Mouse (Mus musculus) kidney, postnatal 0 days (tissue): Measurements from ENCODE around the gene Ak9. TPM values are rescaled to one million over a fixed set of nuclear protein-coding genes. Genes with fewer than 3 reads are reported as not detected.

Experiments used
- ATAC-seq: fragments of 200-750 bp; cut with Nextera tagmentation; replicated peaks from 2 replicates; pipeline ENCODE4 v1.8.0; 2017; ENCODE audit warnings: low read depth, moderate number of reproducible peaks, moderate TSS enrichment, moderate library complexity; ENCODE audit not compliant: low FRiP score
- DNase-seq: peaks from one replicate; pipeline ENCODE4 v3.0.0-alpha.2; 2016; ENCODE audit warnings: low spot score
- H3K27ac ChIP-seq: fragments of 300-500 bp; sonication (generic); 2 replicates; pipeline ENCODE4 v1.5.1; 2014; ENCODE audit warnings: mild to moderate bottlenecking
- H3K27me3 ChIP-seq: fragments of 300-500 bp; sonication (generic); 2 replicates; pipeline ENCODE4 v1.6.1; 2014; ENCODE audit warnings: low read length, mixed read lengths; ENCODE audit not compliant: insufficient read depth
- H3K36me3 ChIP-seq: fragments of 300-500 bp; sonication (generic); 2 replicates; pipeline ENCODE4 v1.6.1; 2014; ENCODE audit warnings: low read length, mixed read lengths; ENCODE audit not compliant: insufficient read depth
- H3K4me1 ChIP-seq: fragments of 300-500 bp; sonication (generic); replicated peaks from 2 replicates; pipeline ENCODE4 v1.6.1; 2014; ENCODE audit warnings: antibody characterized with exemption, low read length, mixed read lengths; ENCODE audit not compliant: insufficient read depth
- H3K4me2 ChIP-seq: fragments of 300-500 bp; sonication (generic); 2 replicates; pipeline ENCODE4 v1.6.1; 2014; ENCODE audit warnings: mild to moderate bottlenecking, low read length, moderate library complexity, mixed read lengths
- H3K4me3 ChIP-seq: fragments of 300-500 bp; sonication (generic); replicated peaks from 2 replicates; pipeline ENCODE4 v1.5.1; 2014; ENCODE audit warnings: low read depth, low read length
- H3K9ac ChIP-seq: fragments of 300-500 bp; sonication (generic); 2 replicates; pipeline ENCODE4 v1.6.1; 2014; ENCODE audit warnings: low read depth, low read length
- H3K9me3 ChIP-seq: fragments of 300-500 bp; sonication (generic); replicated peaks from 2 replicates; pipeline ENCODE4 v1.6.1; 2016; ENCODE audit warnings: low read length, inconsistent platforms, mixed read lengths
- CTCF ChIP-seq: IDR thresholded peaks from 2 replicates; pipeline ENCODE4 v1.5.1; 2016; ENCODE audit warnings: antibody characterized with exemption, low read depth, mild to moderate bottlenecking, moderate library complexity
- WGBS: fragments of 180-500 bp; shearing (Covaris S2); extraction: QIAGEN DNeasy Blood & Tissue Kit; methylation state at CpG from one replicate; pipeline ENCODE4 v1.1.7; 2014; 5-methylcytosine and 5-hydroxymethylcytosine counted together
- polyA plus RNA-seq: library from polyadenylated mRNA; unstranded; fragments of >200 nt; fragmentation: Nextera tagmentation; extraction: Ambion mirVana; gene quantifications from 2 replicates; pipeline ENCODE4 v1.2.1, GENCODE M21; 2015

Ak9 gene
- polyA plus RNA-seq, 1 experiment from 2014 or later, result 0.05 TPM

DNA sequence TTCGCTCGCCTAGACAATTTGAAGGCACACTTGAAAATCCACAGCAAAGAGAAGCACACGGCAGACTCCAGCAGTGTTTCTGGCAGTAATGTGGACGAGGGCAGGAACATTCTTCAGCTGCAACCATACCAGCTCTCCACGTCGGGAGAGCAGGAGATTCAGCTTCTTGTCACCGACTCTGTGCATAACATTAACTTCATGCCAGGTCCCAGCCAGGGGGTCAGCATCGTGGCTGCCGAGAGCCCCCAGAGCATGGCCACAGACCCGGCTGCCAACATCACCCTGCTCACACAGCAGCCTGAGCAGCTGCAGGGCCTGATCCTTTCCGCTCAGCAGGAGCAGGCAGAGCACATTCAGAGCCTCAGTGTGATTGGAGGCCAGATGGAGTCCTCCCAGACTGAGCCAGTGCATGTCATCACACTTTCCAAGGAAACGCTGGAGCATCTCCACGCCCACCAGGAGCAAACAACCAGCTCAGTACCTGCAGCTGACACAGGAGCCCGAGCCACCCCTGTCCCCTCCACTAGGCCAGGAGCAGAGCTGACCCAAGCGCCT, 160.7 kb downstream of the Ak9 start:
- DNase-seq (no peak), ATAC-seq (no peak)
- no peak for TF ChIP-seq CTCF
- no peaks in the 10 kb centered on the region for H3K9me3 ChIP-seq
- no peak overlapping the region for H3K27ac ChIP-seq
- H3K4me2 ChIP-seq, result no peak overlapping the region
- no peak overlapping the region for H3K4me3 ChIP-seq
- H3K9ac ChIP-seq, result no peak overlapping the region
- H3K36me3 ChIP-seq, result peaks cover 24% of the 10 kb centered on the region; the same call in 1 of the 2 replicates
- H3K27me3 ChIP-seq, result no peaks in the 10 kb centered on the region
- no peaks in the 10 kb centered on the region for H3K4me1 ChIP-seq
- WGBS, result 65% methylated on average over 15 of the region's 15 CpGs

DNA sequence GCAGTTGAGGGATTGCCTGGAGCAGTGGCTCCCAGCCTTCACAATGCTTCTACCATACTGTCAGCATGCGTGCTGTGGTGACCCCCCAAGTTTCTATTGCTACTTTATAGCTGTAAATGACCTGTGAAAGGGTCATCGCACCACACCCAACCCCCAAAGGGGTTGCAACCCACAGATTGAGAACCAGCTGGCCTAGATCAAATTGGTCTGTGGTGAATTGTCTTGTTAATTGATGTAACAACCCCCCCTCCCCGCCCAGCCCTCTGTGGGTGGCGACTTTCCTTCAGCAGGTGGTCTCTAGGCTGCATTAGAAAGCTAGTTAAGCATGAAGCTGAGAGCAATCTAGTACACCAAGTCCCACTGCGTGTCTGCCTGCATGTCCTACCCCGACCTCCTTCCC, 163.5 kb downstream of the Ak9 start:
- H3K4me3 ChIP-seq, result no peak overlapping the region
- H3K9me3 ChIP-seq, result no peaks in the 10 kb centered on the region
- ATAC-seq (no peak), DNase-seq (no peak)
- 40% methylated on average over 6 of the region's 6 CpGs for WGBS
- TF ChIP-seq CTCF, result no peak
- no peaks in the 10 kb centered on the region for H3K27me3 ChIP-seq
- H3K4me1 ChIP-seq, result no peaks in the 10 kb centered on the region
- no peak overlapping the region for H3K9ac ChIP-seq
- H3K4me2 ChIP-seq, result no peak overlapping the region
- no peak overlapping the region for H3K27ac ChIP-seq
- peaks cover 19% of the 10 kb centered on the region; the same call in 1 of the 2 replicates for H3K36me3 ChIP-seq

DNA sequence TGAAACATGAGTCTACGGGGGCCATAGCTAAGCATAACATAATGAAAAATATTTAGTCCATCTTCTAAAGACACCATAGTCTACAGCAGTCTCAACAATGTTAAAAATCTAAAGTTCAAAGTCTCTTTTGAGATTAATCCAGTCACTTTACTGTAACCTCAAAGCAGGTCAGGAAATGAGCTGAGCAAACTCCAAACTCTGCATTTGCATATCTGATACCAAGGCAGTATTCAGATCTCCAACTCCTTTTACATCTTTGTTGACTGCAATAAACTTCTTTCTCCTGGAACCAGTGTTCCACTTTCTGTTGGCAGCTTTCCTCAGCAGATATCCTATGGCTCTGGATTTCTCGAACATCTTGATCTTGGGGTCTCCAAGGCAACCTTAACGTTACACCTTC, 166.9 kb downstream of the Ak9 start:
- no peak for TF ChIP-seq CTCF
- Histone ChIP-seq H3K27me3 (no peaks in the 10 kb centered on the region), H3K27ac (no peak overlapping the region), H3K36me3 (peaks cover 2% of the 10 kb centered on the region; the same call in 1 of the 2 replicates), H3K9ac (no peak overlapping the region), H3K4me2 (no peak overlapping the region), H3K4me1 (0 out of 2 replicates have a peak, but pooled peaks cover under 1% of the 10 kb centered on the region), H3K4me3 (no peak overlapping the region), H3K9me3 (no peaks in the 10 kb centered on the region)
- ATAC-seq (no peak), DNase-seq (no peak)
- WGBS, result 78% methylated on average over 3 of the region's 3 CpGs

DNA sequence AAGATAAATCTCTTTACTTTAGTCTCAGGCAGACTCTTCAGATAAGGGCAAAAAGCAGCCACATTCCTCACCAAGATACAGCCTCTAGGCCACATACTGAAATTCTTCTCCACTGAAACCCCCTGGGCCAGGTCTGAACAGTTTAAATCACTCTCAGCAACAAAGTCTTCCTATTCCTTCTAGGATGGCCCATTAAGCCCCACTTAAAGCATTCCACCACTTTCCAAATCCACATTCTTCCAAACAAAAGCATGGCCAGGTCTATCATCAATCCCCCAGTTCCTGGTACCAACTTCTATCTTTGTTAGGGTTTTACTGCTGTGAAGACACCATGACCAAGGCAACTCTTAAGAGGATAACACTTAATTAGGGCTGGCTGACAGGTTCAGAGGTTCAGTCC, 168.8 kb downstream of the Ak9 start:
- H3K9ac ChIP-seq, result no peak overlapping the region
- ATAC-seq (no peak), DNase-seq (no peak)
- H3K27ac ChIP-seq, result no peak overlapping the region
- TF ChIP-seq CTCF, result no peak
- H3K27me3 ChIP-seq, result no peaks in the 10 kb centered on the region
- H3K4me1 ChIP-seq, result peaks cover 6% of the 10 kb centered on the region
- no peaks in the 10 kb centered on the region for H3K9me3 ChIP-seq
- H3K4me2 ChIP-seq, result no peak overlapping the region
- H3K4me3 ChIP-seq, result no peak overlapping the region
- H3K36me3 ChIP-seq, result no peaks in the 10 kb centered on the region

DNA sequence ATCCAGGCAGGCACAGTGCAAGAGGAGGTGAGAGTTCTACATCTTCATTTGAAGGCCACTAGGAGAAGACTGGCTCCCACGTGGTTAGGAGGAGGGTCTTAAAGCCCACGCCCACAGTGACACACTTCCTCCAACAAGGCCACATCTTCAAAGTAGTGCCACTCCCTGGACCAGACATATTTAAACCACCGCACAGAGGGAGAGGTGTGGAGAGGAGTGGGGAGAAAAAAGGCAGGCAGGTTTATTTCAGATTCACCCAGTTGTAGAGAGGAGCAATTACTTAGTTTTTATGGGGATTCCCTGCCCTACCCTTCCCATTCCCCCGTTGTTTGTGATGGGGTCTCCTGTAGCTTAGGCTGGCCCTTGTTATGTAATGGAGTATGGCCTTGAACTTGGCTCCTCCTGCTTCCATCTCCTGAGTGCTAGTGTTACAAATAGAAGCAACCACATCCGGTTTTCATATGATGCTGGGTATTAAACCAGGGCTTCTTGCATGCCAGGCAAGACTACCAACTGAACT, 169.2 kb downstream of the Ak9 start:
- DNase-seq, result no peak
- TF ChIP-seq CTCF, result no peak
- Histone ChIP-seq H3K9ac (no peak overlapping the region), H3K4me1 (peaks cover 9% of the 10 kb centered on the region), H3K27ac (no peak overlapping the region), H3K4me3 (no peak overlapping the region), H3K27me3 (no peaks in the 10 kb centered on the region), H3K4me2 (no peak overlapping the region), H3K36me3 (no peaks in the 10 kb centered on the region), H3K9me3 (no peaks in the 10 kb centered on the region)
- ATAC-seq, result no peak
- WGBS, result 78% methylated on average over 5 of the region's 5 CpGs

DNA sequence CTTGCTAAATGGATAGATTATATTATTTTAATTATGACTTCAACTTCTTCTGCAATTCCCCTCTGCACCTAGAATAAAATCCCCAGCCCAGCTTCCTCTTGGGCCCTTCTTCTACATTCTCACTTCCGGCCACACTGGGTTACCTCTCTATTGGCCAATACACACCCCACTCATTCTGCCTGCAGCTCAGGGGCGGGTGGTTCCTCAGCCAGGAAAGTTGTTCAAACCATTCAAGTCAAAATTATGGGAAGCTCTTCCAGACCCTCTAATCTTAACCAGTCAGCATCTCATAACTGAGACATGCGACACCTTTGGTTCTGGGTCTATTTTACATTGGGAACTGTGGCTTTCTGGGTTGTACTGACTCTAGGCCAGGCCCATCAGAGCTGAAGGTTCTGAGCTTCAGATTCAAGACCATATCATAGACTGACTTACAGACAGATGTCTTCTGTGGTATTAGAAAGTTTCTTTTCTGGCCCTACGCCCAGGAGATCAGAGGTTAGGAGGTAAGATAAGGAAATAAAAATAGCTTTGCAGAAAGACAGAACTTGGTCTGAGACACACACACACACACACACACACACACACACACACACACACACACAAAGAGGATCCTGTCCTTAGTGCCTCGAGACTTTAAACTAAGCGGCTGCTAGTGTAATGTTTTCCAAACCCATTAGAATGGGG, 170.1 kb downstream of the Ak9 start:
- TF ChIP-seq CTCF, result no peak
- peak; percentile 15 for DNase-seq
- H3K9ac ChIP-seq, result no peak overlapping the region

More for the DNA sequence above, 170.1 kb downstream of the Ak9 start:
- Histone ChIP-seq H3K4me2 (no peak overlapping the region), H3K4me1 (peaks cover 9% of the 10 kb centered on the region), H3K4me3 (no peak overlapping the region), H3K9me3 (no peaks in the 10 kb centered on the region), H3K27me3 (no peaks in the 10 kb centered on the region), H3K36me3 (no peaks in the 10 kb centered on the region), H3K27ac (no peak overlapping the region; the same call in 1 of the 2 replicates)
- WGBS, result 75% methylated on average over 6 of the region's 6 CpGs
- no peak for ATAC-seq
